Mouse (Mus musculus): ENCODE measurements around the gene Opn1sw.

Opn1sw gene

GRCm38 (mm10) chr6:29388052-29388518 is at the start of gene Opn1sw:
TSS of gene Opn1sw (minus strand) at chr6:29388468.
- peak in 1 of 2 experiments; percentile 15 for DNase-seq

GRCm38 (mm10) chr6:29436461-29436934 is 48.2 kb upstream of the Opn1sw start:
- DNase-seq: no peak

- no peak for DNase-seq
Measured at GRCm38 (mm10) chr6:29435940-29436451, 47.7 kb upstream of the Opn1sw start.

- no peak for DNase-seq
Measured at GRCm38 (mm10) chr6:29434911-29435691, 46.8 kb upstream of the Opn1sw start.

DNA sequence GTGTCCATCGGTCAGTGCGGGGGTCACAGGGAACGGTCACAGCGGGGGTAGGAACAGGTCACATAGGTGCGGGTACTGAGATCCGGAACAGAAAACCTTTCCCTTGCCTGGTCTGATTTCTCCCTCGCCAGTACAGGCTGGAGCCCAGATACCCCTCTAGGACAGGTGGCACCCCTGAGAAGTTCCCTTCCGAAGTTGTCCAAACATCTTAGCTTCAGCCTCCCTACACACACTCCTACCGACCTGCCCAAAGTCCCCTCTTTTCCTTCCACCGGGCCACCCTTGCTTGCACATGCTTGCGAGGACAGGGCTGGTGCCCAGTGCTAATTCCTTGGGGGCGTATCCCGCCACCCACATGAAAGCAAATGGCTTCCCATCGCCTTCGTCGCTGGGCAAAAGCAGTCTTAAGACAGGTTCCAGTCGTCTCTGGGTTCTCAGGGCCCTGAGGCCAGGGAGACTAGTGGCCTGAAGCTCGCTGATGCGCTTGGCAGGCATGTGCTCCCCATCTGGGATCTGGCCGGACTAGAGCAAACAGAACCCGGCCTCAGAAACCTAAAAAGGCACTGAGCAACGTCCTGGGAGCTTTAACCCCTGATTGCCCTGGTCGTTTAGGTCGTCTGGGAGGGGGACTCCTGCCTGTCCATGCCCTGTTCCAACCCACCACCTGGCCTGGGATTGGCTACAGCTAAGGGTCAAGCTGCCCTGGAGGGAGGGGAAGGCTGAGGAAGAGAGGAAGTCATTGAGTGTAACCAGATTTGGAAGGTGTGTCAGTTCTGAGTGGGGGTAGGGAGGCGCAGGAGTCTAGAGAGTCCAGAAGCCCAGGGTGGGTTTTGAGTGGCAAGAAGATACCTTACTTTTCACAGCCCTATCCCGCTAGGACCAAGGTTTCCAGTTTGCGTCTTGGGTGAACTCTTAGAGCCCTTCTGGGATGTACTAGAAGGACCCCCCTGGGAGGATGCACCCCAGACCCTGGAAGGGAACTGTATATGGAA is 45.8 kb upstream of the Opn1sw start:
- peak in 1 of 2 experiments; percentile 8 for DNase-seq

- DNase-seq: peak in 1 of 2 experiments; percentile 9
Measured at GRCm38 (mm10) chr6:29433038-29433803, 45.0 kb upstream of the Opn1sw start, which contains the start of gene Flnc. TSS of gene Flnc (plus strand) at chr6:29433256.

DNA sequence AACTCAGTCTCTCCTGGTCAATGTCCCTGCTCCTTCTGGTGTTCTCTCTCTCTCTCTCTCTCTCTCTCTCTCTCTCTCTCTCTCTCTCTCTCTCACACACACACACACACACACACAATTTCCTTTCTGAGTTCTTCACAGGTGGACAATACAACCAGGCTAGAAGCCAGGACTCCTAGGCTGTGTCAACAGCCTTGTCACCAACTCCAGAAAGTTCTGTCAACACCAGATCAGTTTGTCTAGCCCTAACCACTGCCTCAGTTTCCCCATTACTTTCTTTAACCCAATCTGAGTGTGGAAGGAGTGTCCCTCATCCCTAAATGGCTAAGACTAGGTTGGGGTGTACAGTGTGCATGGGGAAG is 44.4 kb upstream of the Opn1sw start:
- DNase-seq: no peak

DNA sequence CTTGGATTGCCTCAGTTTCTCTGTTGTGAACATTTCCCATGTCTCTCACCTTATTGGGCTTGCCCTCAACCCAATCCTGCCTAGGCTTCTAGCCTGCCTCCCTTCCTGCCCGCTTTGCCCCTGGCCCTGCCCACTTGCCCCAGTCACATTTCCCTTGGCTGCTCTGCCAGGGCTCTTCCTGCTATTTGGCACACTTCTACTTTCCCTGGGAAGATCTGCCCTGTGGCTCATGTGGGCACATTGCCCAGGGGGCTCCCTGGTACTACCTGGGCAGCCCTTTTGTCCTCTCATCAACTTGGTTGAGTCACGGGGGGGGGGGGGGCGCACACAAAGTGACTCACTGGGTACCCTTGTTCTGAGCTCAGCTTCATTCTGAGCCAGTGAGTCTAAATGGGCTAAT is 43.9 kb upstream of the Opn1sw start:
- no peak for DNase-seq

DNA sequence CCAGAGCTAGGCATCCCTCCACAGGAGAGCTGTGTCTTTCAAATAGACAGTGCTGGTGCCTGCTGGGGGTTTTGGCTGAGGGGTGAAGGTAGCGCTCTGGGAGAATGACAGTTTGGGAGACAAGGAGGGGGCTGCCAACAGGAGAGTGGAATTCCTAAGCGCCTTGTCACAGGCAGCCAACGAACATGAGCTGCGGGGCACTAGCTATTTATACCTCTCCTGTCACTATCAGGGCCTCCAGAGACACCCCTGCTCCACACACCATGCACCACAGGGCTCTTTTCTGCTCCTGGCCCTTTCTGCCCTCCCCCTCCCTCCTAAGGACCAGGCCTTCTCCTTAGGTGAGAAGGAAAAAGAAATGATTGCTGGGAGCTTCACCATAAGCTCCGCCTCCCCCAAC is 43.2 kb upstream of the Opn1sw start:
- no peak for DNase-seq

DNA sequence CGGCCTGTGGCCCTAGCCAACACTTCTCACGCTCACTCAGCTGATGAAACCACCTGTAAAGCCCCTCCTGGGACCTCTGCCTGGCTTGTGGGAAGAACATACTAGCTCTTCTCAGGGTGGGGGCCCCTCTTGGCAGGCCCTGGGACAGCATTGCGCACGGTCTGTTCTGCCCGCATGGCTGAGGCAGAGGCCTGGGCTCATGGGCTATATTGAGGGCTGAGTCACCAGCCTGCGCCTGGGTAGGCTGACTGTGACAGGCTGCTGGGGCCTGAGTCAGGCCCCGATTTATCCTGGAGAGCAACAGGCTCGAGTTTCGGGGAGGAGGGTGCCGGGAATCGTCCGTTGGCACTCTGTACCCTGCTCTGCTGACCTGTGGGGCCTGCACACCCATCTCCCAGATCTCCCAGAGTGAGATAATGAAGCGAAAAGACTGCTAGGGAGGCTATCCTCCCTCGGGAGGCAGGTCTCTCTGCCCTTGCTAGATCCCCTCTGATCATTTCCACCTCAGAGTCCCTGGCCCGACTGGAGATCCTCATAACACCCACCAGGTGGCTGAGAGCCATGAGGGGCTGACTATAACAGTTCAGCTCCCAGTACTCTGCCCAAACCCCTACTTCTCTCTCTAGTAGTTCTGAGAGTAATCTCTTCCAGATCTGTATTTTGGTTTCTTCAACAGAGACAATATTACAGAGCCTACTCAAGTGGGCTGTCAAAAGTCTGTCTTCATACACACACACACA is 42.6 kb upstream of the Opn1sw start:
- DNase-seq: no peak

DNA sequence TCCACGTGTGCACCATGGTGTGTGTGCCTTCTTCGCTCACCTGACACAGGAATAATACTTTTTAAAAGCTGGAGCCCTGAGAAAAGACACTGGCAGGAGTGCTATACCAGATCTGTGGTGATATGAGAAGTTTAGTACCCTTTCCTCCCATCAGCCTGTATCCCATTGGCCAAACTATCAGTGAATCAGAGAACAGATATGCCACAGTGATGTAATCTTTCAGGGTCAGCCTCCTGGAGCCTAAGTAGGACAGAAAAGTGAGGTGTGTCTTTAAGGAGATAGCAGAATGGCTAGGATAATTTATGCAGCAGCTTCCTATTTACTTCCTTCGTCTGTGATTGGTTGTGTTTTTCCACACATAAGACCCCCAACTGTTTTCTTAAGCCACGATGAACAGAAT is 39.9 kb upstream of the Opn1sw start:
- no peak for DNase-seq

GRCm38 (mm10) chr6:29426331-29426730 is 38.1 kb upstream of the Opn1sw start:
- no peak for DNase-seq

- no peak for DNase-seq
Measured at GRCm38 (mm10) chr6:29425118-29425517, 36.9 kb upstream of the Opn1sw start.

DNA sequence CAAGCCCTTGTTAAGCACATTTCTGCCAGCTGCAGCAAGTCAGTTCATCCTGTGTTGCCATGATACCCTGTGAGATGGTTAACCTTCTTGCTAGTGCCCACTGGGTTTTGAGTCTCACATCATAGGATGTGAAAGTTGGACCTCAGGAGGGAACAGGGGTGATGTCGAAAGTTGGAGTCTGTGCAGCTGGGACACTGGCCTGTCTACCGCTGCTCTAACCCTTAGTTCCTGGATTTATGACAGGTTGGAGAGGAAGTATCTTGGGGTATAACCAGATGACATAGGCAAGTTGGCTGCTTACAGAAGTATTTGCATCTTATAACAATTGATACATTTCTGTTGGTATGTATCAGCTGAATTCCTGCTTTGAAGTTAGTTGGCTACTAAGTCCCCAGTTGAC is 32.3 kb upstream of the Opn1sw start:
- DNase-seq: no peak

DNA sequence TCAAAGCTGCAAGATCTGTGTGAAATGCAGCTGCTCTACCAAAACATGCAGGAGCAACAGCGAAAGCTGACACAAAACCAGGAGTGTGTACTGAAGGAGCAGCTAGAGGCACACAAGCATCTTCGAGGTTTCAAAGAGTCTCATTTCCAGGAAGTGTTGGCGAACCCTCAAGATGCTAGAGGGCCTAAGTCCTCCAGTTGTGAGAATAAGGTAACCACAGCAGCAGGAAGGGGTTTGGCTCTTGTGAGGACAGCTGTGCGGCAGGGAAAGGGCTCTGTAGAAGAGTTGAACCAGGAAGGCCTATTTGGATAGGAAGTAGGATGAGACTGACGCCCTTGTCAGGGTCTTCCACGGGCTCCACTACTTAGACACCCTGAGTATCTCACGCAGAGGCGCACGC is 27.2 kb upstream of the Opn1sw start:
- DNase-seq: no peak

DNA sequence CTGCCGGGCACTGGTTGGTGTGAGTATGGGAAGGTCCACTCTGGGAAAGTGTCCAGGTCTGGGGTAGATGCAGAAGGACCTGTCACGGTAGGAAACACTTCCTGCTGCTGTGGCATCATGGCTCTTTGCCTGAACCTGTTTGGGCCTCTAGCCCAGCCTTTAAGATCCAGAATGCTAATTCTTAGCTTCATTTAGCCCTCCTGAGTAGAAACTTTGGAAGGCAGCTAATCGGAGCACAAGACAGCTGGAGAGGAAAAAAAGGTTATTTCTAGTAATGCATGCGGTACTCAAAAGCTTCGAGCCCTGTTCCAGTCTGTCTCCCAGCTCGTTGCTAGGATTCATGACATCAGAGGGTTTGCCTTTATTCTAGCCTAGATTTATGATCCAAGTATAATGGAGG is 18.1 kb upstream of the Opn1sw start:
- DNase-seq: peak in 1 of 2 experiments; percentile 24

- peak; percentile 34 to 52 for DNase-seq
Measured at GRCm38 (mm10) chr6:29402693-29403342, 14.6 kb upstream of the Opn1sw start.

- no peak for DNase-seq
Measured at GRCm38 (mm10) chr6:29399851-29400250, 11.6 kb upstream of the Opn1sw start.

GRCm38 (mm10) chr6:29397575-29397974 is 9.3 kb upstream of the Opn1sw start:
- peak; percentile 64 to 65 for DNase-seq

- peak; percentile 30 to 53 for DNase-seq
Measured at GRCm38 (mm10) chr6:29396714-29397540, 8.7 kb upstream of the Opn1sw start.
